Mouse (Mus musculus): ENCODE measurements at regions not wholly inside any gene's neighbourhood (a gene's known extent, or its start where the extent isn't known, plus 50 kb on each side); places are given as distances from the start of the nearest gene placed in this dataset.

- no peak for DNase-seq (ENCODE audit: low spot score)
Observed at GRCm38 (mm10) chr12:92315820-92316219, 466.9 kb upstream of the Sel1l start.

GRCm38 (mm10) chr12:92302951-92303591, 454.1 kb upstream of the Sel1l start:
- 21% methylated on average over 14 of the region's 14 CpGs for WGBS
- Histone ChIP-seq H3K27ac (replicated peaks; ENCODE audit: low read depth, low read length) (no peak overlapping the region), H3K27me3 (ENCODE audit: control insufficient read depth, insufficient read depth, low read length) (no peaks in the 10 kb centered on the region), H3K9ac (replicated peaks; ENCODE audit: low read length) (no peak overlapping the region), H3K36me3 (replicated peaks; ENCODE audit: control insufficient read depth, insufficient read depth, low read depth, low read length) (no peaks in the 10 kb centered on the region), H3K9me3 (replicated peaks; ENCODE audit: control insufficient read depth, low read length) (no peaks in the 10 kb centered on the region), H3K4me1 (ENCODE audit: control insufficient read depth, insufficient read depth, low read length) (no peaks in the 10 kb centered on the region), H3K4me3 (ENCODE audit: low read depth, low read length) (no peak overlapping the region), H3K4me2 (ENCODE audit: low read depth, low read length) (no peak overlapping the region)
- DNase-seq (ENCODE audit: low spot score) = peak; percentile 87
- ATAC-seq (replicated peaks; ENCODE audit: insufficient number of reproducible peaks, low FRiP score, low TSS enrichment, low read depth) = no peak

More at GRCm38 (mm10) chr12:92315820-92316219, 466.9 kb upstream of the Sel1l start:
- 91% methylated on average over 2 of the region's 2 CpGs for WGBS
- H3K27ac ChIP-seq (replicated peaks; ENCODE audit: low read depth, low read length) = no peak overlapping the region
- H3K9me3 ChIP-seq (replicated peaks; ENCODE audit: control insufficient read depth, low read length) = no peaks in the 10 kb centered on the region
- H3K27me3 ChIP-seq (ENCODE audit: control insufficient read depth, insufficient read depth, low read length) = no peaks in the 10 kb centered on the region
- no peaks in the 10 kb centered on the region for H3K4me1 ChIP-seq (ENCODE audit: control insufficient read depth, insufficient read depth, low read length)
- H3K9ac ChIP-seq (replicated peaks; ENCODE audit: low read length) = no peak overlapping the region
- H3K36me3 ChIP-seq (replicated peaks; ENCODE audit: control insufficient read depth, insufficient read depth, low read depth, low read length) = no peaks in the 10 kb centered on the region
- no peak overlapping the region for H3K4me3 ChIP-seq (ENCODE audit: low read depth, low read length)
- H3K4me2 ChIP-seq (ENCODE audit: low read depth, low read length) = no peak overlapping the region
- ATAC-seq (replicated peaks; ENCODE audit: insufficient number of reproducible peaks, low FRiP score, low TSS enrichment, low read depth) = no peak

- Histone ChIP-seq H3K27ac (replicated peaks; ENCODE audit: low read depth, low read length) (no peak overlapping the region), H3K27me3 (ENCODE audit: control insufficient read depth, insufficient read depth, low read length) (no peaks in the 10 kb centered on the region), H3K4me1 (ENCODE audit: control insufficient read depth, insufficient read depth, low read length) (no peaks in the 10 kb centered on the region), H3K9ac (replicated peaks; ENCODE audit: low read length) (no peak overlapping the region), H3K4me2 (ENCODE audit: low read depth, low read length) (no peak overlapping the region), H3K9me3 (replicated peaks; ENCODE audit: control insufficient read depth, low read length) (no peaks in the 10 kb centered on the region), H3K36me3 (replicated peaks; ENCODE audit: control insufficient read depth, insufficient read depth, low read depth, low read length) (no peaks in the 10 kb centered on the region), H3K4me3 (ENCODE audit: low read depth, low read length) (no peak overlapping the region)
- DNase-seq (ENCODE audit: low spot score) = no peak
- 70% methylated on average over 4 of the region's 4 CpGs for WGBS
- no peak for ATAC-seq (replicated peaks; ENCODE audit: insufficient number of reproducible peaks, low FRiP score, low TSS enrichment, low read depth)
Observed at GRCm38 (mm10) chr12:92294887-92295286, 445.9 kb upstream of the Sel1l start.

- Histone ChIP-seq H3K27ac (replicated peaks; ENCODE audit: low read depth, low read length) (no peak overlapping the region), H3K4me2 (ENCODE audit: low read depth, low read length) (no peak overlapping the region), H3K36me3 (replicated peaks; ENCODE audit: control insufficient read depth, insufficient read depth, low read depth, low read length) (no peaks in the 10 kb centered on the region), H3K9ac (replicated peaks; ENCODE audit: low read length) (no peak overlapping the region), H3K27me3 (ENCODE audit: control insufficient read depth, insufficient read depth, low read length) (no peaks in the 10 kb centered on the region), H3K4me3 (ENCODE audit: low read depth, low read length) (no peak overlapping the region), H3K4me1 (ENCODE audit: control insufficient read depth, insufficient read depth, low read length) (no peaks in the 10 kb centered on the region), H3K9me3 (replicated peaks; ENCODE audit: control insufficient read depth, low read length) (no peaks in the 10 kb centered on the region)
- no peak for DNase-seq (ENCODE audit: low spot score)
- no peak; the same call in 1 of the 2 replicates for ATAC-seq (replicated peaks; ENCODE audit: insufficient number of reproducible peaks, low FRiP score, low TSS enrichment, low read depth)
Observed at GRCm38 (mm10) chr12:92293341-92293720, 444.4 kb upstream of the Sel1l start.

GRCm38 (mm10) chr12:92292460-92293340, 443.7 kb upstream of the Sel1l start:
- Histone ChIP-seq H3K27me3 (ENCODE audit: control insufficient read depth, insufficient read depth, low read length) (no peaks in the 10 kb centered on the region), H3K4me2 (ENCODE audit: low read depth, low read length) (no peak overlapping the region), H3K4me3 (ENCODE audit: low read depth, low read length) (no peak overlapping the region), H3K4me1 (ENCODE audit: control insufficient read depth, insufficient read depth, low read length) (no peaks in the 10 kb centered on the region), H3K36me3 (replicated peaks; ENCODE audit: control insufficient read depth, insufficient read depth, low read depth, low read length) (no peaks in the 10 kb centered on the region), H3K27ac (replicated peaks; ENCODE audit: low read depth, low read length) (no peak overlapping the region), H3K9me3 (replicated peaks; ENCODE audit: control insufficient read depth, low read length) (no peaks in the 10 kb centered on the region), H3K9ac (replicated peaks; ENCODE audit: low read length) (no peak overlapping the region)
- ATAC-seq (replicated peaks; ENCODE audit: insufficient number of reproducible peaks, low FRiP score, low TSS enrichment, low read depth) (peak; percentile 80; the same call in 1 of the 2 replicates), DNase-seq (ENCODE audit: low spot score) (peak; percentile 41)
- WGBS = 22% methylated on average over 11 of the region's 11 CpGs

DNA sequence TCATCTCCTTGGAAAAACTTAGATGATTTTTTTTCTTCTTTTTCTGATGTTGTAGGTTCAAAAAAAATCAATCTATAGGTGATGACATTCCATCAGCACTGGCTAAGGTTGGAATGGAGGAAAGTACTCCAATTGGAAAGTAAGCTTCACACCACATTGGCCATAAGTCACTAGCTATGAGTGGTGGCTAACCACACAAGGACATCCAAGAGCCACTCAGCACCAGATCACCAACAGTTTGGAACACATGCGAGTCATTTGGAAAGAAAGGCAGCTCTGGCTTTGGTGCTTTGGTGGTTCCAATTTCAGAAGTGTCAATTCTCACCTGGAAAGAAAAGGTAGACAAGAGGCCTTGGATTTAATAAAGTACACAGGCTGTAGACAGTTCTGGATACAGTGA, 442.5 kb upstream of the Sel1l start:
- Histone ChIP-seq H3K4me2 (ENCODE audit: low read depth, low read length) (no peak overlapping the region), H3K9ac (replicated peaks; ENCODE audit: low read length) (no peak overlapping the region), H3K36me3 (replicated peaks; ENCODE audit: control insufficient read depth, insufficient read depth, low read depth, low read length) (no peaks in the 10 kb centered on the region), H3K27me3 (ENCODE audit: control insufficient read depth, insufficient read depth, low read length) (no peaks in the 10 kb centered on the region), H3K4me1 (ENCODE audit: control insufficient read depth, insufficient read depth, low read length) (no peaks in the 10 kb centered on the region), H3K9me3 (replicated peaks; ENCODE audit: control insufficient read depth, low read length) (no peaks in the 10 kb centered on the region), H3K4me3 (ENCODE audit: low read depth, low read length) (no peak overlapping the region), H3K27ac (replicated peaks; ENCODE audit: low read depth, low read length) (no peak overlapping the region)
- WGBS = 88% methylated on average over 1 of the region's 1 CpGs
- ATAC-seq (replicated peaks; ENCODE audit: insufficient number of reproducible peaks, low FRiP score, low TSS enrichment, low read depth) = no peak
- DNase-seq (ENCODE audit: low spot score) = no peak

GRCm38 (mm10) chr12:92285511-92285910, 436.6 kb upstream of the Sel1l start:
- no peak overlapping the region for H3K4me2 ChIP-seq (ENCODE audit: low read depth, low read length)
- H3K36me3 ChIP-seq (replicated peaks; ENCODE audit: control insufficient read depth, insufficient read depth, low read depth, low read length) = no peaks in the 10 kb centered on the region
- WGBS = 89% methylated on average over 5 of the region's 5 CpGs
- H3K9me3 ChIP-seq (replicated peaks; ENCODE audit: control insufficient read depth, low read length) = no peaks in the 10 kb centered on the region
- H3K9ac ChIP-seq (replicated peaks; ENCODE audit: low read length) = no peak overlapping the region
- no peak overlapping the region for H3K27ac ChIP-seq (replicated peaks; ENCODE audit: low read depth, low read length)
- no peaks in the 10 kb centered on the region for H3K4me1 ChIP-seq (ENCODE audit: control insufficient read depth, insufficient read depth, low read length)
- no peak for DNase-seq (ENCODE audit: low spot score)
- no peak for ATAC-seq (replicated peaks; ENCODE audit: insufficient number of reproducible peaks, low FRiP score, low TSS enrichment, low read depth)
- H3K27me3 ChIP-seq (ENCODE audit: control insufficient read depth, insufficient read depth, low read length) = no peaks in the 10 kb centered on the region
- no peak overlapping the region for H3K4me3 ChIP-seq (ENCODE audit: low read depth, low read length)

DNA sequence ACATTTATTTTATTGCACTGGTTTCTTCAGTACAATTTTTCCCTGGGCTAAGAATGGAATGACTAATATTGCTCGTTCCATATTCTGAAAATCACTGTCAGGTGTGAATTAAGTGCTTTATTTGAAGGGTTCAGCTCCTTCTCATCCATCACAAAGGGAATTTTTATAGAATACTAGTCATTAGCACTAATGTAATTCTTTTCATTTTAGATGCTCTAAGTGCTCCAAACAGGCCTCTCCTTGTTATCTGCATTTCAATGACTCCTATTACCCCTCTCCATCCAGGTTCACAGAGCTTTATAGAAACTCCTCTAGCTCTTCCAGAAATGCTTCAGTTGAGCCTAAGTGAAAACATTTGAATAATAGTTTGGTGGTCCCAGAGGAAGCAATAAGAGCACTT, 431.5 kb upstream of the Sel1l start:
- Histone ChIP-seq H3K4me3 (ENCODE audit: low read depth, low read length) (no peak overlapping the region), H3K4me2 (ENCODE audit: low read depth, low read length) (no peak overlapping the region), H3K4me1 (ENCODE audit: control insufficient read depth, insufficient read depth, low read length) (no peaks in the 10 kb centered on the region), H3K27ac (replicated peaks; ENCODE audit: low read depth, low read length) (no peak overlapping the region), H3K36me3 (replicated peaks; ENCODE audit: control insufficient read depth, insufficient read depth, low read depth, low read length) (no peaks in the 10 kb centered on the region), H3K9me3 (replicated peaks; ENCODE audit: control insufficient read depth, low read length) (no peaks in the 10 kb centered on the region), H3K9ac (replicated peaks; ENCODE audit: low read length) (no peak overlapping the region), H3K27me3 (ENCODE audit: control insufficient read depth, insufficient read depth, low read length) (no peaks in the 10 kb centered on the region)
- ATAC-seq (replicated peaks; ENCODE audit: insufficient number of reproducible peaks, low FRiP score, low TSS enrichment, low read depth) (no peak), DNase-seq (ENCODE audit: low spot score) (no peak)
- WGBS = 71% methylated on average over 1 of the region's 1 CpGs
